Mouse (Mus musculus): Measurements from ENCODE around the gene Cxxc4.

- TF ChIP-seq HCFC1 (IDR thresholded peaks at IDR 0.05; ENCODE audit: borderline replicate concordance, insufficient read depth, low read length) = no peak
- no peak for TF ChIP-seq ZC3H11A (IDR thresholded peaks at IDR 0.05; ENCODE audit: borderline replicate concordance, low read depth, low read length)
- TF ChIP-seq ZNF384 (IDR thresholded peaks at IDR 0.05; ENCODE audit: low read depth, low read length) = no peak
These were observed 45.5 kb downstream of the Cxxc4 start for GRCm38 (mm10) chr3:134281527-134282370.
